Mouse (Mus musculus) kidney, postnatal 10 days (tissue): ENCODE measurements around the gene Cdh5.

Experiments
- DNase-seq: peaks from one replicate; pipeline ENCODE4 v3.0.0; 2021; ENCODE audit warnings: mixed read lengths

The Cdh5 gene

DNA sequence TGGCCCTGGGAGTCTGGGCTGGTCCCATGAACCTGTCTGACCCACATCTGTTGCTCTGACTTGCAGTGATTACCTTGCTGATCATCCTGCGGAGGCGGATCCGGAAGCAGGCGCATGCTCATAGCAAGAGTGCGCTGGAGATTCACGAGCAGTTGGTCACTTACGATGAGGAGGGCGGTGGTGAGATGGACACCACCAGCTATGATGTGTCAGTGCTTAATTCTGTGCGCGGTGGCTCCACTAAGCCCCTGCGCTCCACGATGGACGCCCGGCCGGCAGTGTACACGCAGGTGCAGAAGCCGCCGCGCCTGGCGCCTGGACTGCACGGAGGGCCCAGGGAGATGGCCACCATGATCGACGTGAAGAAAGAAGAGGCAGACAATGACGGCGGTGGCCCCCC is 41.0 kb downstream of the Cdh5 start:
- no peak for DNase-seq

DNA sequence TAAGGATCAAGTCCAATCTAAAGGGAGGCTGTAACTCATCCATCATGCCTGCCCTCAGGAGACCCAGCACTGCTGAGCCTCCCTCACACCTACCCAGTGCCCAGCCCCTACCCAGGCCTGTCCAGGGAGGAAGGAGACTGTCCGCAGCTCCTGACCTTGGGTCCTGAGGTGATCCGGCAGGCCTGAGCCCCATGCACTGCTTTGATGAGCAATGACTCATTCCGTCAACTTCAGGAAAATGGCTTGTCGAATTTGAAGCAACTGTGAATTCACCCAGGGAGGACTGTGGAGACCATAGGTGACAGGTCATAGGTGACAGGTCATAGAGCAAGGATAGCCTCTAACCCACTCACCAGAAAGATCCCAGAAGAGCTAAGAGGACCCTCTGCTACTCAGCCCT is 42.0 kb downstream of the Cdh5 start:
- DNase-seq: no peak

DNA sequence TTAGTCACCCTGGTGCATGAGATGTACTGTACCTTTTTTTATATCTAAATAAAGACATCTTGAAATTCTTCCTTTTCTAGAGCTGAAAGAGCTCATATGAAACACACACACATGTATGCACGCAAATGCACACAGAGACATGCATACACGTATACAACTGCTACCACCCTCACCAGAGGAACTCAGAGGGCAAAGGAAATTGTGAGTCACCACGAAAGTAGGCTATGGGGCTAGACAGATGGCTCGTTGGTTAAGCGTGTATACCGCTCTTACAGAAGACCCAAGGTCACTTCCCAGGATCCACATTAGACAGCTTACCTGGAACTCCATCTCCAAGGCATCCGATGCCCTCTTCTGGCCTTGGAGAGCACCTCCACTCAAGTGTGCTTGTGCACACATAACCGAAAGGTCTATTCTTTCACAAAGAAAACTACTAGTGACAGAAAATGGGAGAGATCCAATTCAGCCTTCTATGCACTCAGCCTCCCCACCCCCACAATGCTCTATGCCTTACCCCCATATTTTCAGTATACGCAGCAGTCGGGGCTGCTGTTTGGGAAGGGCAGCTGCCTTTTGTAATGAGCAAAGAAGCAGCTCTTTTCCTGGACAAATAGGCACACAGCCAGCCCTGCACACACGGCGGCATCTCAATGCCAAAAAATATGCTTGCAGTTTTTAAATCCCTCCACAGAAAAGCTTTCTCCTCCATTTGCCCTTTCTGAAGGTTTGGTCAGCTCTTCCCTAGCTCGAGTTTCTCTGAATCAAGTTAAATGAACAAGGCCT is 43.2 kb downstream of the Cdh5 start:
- peak; percentile 35 for DNase-seq

DNA sequence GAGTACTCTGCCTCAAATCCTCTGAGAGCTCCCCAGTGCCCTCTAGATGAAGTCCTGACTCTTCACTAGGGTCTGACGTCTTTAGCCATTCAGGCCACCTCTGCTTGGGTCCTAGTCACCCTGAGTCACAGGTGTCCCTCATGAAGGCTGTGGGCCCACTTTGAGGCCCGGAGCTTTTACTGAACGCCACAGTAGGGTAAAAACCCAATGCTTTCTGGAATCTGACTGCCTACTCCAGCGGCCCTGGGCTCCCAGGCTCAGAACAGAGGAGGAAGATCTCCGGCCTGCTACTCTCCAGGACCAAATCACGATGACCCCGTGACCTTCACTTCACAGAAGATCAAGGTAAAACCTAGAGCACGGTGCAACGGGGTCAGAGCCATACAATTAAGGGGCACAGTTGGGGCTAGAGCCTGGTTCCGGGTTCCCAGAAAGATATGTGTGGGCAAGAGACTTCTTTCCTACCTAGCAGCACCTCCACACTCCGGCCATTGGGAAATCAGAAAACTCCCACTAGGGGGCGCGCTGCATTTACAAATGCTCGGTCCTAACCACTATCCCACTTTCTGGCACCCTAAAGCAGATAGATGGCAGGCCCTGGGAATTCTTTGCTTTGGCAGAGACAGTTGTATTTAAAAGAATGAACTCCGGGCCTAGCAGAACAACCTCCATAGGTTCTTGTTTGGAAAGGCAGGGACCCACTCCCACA is 44.7 kb downstream of the Cdh5 start:
- DNase-seq: peak; percentile 91

DNA sequence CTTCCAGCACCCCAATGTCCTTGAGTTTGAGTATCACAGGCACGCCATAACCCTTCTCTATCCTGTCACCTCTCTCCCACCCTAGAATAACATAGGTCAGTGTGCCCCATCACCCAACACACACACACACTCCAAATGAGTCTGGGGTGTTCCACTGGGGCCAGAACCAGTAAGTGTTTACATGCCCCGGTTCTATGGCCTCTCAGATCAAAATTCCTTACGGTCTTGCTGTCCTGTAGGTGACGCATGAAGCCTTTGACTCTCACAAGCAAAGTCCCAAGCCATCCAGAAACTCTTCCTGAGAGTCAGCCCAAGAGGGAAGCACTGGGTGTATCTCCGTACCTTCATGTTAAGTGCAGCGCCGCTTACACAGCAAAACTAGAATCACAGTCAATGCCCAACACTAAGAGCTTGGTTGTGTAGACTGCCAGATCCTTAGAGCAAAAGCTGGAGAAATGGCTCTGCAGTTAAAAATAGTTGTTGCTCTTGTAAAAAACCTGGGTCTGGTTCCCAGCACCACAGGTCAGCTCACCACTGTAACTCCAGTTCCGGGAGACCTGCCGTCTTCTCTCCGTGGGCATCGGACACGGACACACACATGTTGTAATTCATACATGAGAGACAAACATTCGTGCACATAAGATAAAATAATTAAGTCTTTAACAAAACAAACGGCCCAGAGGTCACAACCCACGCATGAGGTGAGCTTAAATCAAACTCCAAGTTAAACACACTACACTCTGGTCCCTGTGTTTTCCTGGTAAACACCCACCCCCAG is 45.5 kb downstream of the Cdh5 start:
- no peak for DNase-seq

DNA sequence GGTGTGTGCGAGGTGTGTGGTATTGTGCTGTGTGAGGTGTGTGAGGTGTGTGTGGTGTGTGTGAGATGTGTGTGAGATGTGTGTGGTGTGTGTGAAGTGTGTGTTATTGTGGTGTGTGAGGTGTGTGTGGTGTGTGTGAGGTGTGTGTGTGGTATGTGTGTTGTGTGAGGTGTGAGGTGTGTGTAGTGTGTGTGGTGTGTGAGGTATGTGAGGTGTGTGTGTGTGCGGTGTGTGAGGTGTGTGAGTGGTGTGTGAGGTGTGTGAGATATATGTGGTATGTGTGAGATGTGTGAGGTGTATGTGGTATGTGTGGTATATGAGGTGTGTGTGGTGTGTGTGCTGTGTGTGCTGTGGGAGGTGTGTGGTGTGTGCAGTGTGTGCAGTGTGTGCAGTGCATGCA is 46.5 kb downstream of the Cdh5 start:
- no peak for DNase-seq

DNA sequence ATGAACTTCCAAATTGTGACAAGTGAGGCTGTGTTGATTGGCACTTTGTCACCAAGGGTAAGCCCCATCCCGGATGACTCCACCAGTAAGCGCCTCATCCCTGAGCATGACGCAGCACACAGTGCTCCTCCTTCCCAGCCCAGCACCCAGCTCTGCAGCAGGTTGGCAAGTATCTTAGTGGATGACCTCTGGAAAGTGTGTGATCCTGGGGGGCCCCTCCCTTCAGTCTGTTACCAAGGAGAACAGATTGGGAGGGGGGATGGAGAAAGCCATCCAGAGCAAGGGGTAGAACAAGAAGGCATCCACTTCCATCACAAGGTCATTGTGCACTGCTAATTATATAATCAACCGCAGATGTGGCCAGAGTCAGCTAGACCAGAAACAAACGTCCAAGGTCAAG is 59.3 kb downstream of the Cdh5 start:
- DNase-seq: no peak

DNA sequence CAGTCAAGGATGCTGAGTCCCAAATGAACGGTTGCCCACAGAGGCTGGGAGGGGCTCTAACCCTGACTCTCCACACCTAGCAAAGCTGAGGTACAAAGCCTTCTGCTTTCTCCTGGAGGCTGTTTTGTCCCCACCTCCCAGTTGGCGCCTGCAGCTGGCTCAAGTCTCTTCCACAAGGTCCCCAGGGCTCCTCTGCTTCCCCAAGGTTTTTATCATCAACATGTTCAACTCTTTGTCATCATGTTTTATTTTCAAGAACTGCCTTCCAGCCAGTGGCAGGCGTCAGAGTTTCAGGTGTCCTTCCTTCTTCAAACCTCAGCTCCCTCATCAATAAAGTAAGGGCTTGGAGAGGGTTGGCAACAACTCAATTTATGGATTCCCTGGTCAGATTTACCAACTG is 68.0 kb downstream of the Cdh5 start:
- no peak for DNase-seq

DNA sequence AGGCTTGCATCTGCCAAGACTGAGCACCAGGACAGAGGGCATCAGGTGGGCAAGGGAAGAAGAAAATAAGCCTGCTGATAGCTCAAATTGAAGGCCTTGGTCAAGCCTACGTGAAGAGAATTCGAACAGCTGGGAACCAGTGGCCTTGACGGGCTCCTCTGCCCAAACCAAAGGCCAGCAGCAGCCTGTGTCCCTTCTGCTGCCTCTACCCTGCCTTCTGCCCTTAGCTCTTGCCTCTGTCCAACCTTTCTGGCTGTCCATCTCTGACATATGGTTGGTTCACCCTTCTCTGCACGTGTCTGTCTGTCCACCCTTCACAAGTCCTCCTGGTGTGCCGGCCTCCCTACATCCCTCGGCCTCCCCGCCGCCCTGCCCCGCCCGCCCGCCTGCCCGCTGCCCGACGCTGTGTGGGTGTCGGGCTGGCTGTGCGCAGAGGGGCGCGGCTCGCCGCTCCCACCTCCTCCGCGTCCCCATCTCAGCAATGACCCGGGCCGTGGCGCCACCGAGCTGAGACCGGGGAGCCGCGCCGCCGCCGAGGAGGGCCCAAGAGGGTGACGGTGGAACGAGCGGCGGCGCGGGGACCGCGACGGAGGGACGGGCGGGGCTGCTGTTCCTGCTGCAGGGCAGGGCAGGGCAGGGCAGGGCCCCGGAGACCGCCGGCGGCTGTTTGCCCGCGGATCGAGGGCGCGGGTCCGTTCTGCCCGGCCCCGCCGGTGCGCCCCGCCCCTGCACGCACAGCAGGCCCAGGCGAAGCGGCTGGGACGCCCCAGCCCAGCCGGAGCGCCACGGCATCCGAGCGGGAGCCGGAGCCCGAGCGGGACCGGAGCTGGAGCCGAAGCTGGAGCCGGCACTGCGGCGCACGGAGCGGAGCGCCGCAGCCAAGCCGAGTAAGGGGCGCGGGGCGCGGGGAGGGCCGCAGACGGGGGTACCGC is 69.0 kb downstream of the Cdh5 start, which contains the start of gene Bean1:
TSS of gene Bean1 (plus strand) at position 325 of the 932 bp plus-strand sequence.
- peak; percentile 66 for DNase-seq

DNA sequence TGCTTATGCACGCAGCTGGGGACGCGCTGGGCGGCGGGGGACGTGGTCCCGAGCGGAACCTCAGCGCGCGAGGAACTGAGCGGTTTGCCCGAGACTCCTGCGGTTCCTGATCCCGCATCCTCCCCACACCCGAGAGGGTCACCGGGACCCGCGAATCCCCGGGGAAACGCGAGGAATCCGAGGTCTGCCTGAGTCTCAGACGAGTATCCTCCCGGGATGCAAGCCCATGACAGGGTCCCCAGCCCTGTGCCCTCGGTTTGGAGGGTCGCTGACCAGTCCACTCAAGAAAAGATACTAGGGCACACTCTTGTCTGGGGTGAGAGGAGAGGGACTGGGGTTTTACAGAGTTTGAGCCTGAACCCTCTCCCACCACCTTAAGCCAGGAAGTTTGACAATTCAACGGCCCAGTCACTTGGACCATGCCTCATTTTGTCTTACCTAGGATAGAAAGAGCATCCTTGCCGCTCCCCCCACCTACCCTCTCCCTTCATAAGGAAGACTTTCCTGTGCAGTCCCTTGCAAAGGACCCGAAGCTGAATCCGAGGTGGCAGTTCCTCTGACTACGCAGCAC is 69.7 kb downstream of the Cdh5 start:
- no peak for DNase-seq

DNA sequence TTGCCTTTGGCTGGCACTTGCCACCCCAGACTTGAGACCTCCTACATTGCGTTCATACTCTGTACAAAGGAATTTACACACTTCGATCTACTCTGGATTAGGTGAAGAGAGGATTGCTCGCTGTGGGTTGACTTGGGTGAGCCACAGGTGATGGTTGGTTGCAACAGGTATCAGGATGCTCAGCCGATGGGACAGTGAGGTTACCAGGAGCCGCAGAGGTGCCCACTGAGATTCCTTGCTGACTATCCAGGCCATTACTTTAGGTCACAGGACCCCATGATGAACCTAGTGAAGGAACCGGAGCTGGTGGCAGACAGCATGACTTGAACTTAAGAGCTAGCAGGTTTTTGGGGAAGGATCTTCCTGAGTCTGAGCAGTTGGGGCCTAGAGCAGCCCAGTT is 71.0 kb downstream of the Cdh5 start:
- DNase-seq: no peak

DNA sequence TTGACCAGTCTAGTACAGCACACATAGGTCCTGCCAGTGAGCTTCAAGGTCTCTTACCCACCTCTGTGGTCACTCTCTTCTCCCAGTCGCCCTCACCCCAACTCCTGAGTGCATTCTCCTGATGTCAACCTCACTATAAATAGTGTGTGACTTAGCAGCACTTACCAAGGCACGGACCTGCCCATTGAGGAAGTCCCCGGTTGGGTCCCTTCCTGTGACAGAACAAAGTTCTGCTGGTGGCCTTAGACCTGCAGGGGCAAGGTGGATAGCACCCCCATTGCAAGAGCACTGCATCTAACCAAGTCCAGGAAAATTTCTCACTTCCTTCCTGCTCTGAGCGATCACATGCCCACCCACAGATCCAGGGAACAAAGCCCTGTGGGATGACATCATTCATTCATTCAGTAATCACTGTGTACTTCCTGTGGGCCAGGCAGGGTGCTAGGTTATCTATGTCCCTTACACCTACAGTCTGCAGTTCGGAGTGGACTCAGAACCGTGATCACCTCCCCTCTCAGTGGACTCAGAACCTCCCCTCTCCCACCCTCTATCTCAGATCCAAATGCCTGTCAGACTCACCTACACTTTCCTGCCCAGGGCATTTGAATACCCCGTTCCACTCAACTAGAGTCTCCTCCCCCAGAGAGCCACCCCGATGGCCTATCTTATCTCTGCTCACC is 74.6 kb downstream of the Cdh5 start:
- no peak for DNase-seq

DNA sequence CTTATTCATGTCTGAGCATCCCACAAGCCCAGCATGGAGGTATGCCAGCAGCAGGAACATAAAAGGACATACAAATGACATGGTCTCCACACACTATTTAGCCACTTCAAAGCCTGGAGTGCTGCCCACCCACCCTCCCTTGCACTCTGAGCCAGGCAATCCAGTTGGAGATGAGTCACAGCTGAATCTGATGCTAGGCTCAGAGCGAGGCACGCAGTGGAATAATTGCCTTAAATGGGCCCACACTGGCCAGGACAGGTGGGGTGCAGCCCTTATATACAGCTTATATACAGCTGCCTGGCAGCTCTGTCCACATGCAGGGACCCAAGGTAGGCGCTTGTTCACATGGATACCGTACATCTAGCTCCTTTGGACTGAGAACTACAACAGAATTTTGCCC is 75.6 kb downstream of the Cdh5 start:
- DNase-seq: no peak

DNA sequence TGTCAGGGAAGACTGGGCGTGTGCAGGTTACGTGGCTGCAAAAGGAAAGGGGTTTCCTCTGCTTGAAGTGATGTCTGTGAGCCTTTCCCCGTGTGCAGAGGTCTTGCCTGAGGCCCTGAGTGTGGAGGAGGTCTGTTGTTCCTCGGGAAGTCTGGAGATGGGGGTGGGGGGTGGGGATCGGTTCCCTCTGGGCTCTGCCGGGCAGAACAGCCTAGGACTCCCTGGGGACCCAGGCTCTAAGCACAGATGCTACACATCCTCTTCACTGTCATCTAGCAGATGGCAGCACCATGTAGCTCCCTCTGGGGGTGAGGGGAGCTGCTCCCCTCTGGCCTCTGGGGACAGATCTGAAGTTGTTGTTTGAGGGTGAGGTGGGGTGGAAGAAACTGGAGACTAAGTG is 83.5 kb downstream of the Cdh5 start:
- DNase-seq: peak; percentile 20

DNA sequence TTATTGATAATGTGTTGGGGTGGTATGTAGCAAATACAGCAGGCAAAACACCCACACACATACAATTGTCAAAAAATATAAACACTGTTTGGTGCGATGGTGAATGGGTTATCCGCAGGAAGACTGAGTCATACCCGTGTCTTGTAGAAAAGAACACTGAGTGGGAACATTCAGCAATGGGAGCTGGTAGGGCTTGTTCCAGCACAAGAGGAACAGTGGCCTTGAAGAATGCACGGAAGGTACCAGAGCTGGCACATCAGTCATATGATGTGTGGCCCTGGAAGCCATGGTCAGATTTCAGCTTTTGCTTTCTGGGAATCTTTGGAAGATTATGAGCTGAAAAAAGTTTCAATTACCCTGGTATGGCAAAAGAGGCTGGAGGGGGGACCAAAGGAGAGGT is 85.4 kb downstream of the Cdh5 start:
- DNase-seq: no peak

DNA sequence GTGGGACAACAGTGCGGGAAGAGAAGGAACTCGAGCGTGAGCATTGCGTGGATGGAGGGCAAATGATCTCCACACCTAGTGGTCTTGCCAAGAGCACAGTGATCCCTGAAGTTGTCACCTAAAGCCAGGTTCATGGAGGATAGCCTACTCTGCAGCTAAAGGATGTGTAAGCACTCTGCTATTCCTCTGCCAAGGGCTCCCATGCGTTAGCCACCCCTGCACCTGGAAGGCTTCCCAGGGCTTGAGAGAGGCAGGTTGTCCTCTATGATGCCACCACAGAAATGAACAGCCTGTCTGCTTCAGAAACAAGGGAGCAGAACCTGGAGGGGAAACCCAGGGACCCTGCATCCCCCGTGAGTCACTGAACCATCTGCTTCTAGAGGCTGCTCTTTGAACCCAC is 86.2 kb downstream of the Cdh5 start:
- no peak for DNase-seq

DNA sequence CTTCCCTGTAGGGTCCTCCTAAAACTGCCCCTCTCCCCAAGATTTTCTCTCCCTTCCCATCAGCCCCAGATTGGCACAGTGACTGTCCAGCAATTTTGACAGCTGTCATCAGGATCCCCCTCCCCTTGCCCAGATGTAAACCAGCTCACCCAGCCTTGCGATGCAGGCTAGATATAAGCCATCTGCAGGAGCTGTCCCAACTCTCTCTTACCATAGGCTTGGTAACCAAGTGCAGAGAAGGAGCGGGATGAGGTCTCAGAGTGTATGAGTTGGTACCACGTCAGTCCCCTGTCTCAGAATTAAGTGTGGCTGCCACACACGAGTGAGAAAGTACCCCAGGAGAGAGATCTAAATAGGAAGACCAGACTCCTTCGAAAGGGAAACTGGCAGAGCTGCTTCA is 87.0 kb downstream of the Cdh5 start:
- no peak for DNase-seq

DNA sequence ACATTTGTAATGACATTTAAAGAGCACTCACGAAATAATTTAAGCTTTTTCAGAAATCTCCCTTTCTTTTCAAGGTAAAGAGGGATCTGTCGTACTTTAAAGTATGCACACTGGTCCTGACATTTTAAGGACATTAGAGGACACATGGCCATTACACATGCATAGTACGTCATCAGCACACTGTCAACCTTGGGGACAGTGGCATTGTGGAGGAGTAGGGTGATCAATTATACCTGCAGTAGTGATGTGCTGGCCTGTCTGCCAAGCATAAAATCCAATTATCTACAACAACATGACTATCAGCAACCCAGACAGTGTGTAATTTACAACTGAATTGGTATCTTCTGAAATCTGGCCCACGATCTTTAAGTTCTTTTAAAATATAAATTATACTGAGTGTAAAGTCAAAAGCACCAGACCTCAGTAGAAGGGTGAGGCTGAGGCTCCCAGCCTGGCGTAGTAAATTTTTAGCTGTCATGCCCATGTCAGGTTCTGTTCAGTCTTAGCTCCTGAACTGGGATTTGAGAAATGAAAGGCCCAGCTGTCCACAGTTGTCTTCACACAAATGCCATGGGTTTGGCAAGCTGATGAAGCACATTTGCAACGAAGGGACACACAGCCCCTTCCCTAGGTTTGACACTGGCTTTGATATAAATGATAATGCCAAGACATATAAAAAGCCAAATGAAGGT is 89.5 kb downstream of the Cdh5 start:
- DNase-seq: no peak

DNA sequence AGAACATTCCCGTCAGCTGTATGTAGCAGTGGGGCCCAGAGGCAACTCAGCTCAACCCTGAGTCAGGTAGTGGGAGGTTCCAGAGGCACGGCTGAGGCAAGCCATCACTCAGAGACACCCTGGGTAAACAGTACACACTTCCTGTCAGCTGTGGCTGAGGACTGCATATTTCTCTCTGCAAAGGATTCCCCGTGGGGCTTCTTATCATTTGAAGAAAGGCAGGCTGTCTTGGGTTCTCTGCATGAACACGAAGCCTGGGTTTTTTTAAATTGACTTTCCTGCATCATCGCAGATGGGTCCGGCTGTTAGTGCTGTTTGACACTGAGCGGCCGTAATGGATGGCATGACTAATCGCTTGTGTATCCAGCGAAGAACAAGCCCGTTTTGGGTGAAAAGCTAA is 90.1 kb downstream of the Cdh5 start:
- DNase-seq: peak; percentile 69
